Mouse (Mus musculus) cerebellum, adult 2 months (tissue): Measurements from ENCODE around the gene Ptbp1.

Experiments used
- CTCF ChIP-seq: fragments of 200-500 bp; IDR thresholded peaks from 2 replicates; pipeline ENCODE4 v1.5.1; 2011; ENCODE audit warnings: low read depth, mild to moderate bottlenecking, control low read depth, low read length, moderate library complexity, borderline replicate concordance; ENCODE audit not compliant: insufficient read depth
- POLR2A ChIP-seq: fragments of 200-500 bp; IDR thresholded peaks from 2 replicates; pipeline ENCODE4 v1.6.1; 2011; ENCODE audit warnings: low read length, control low read depth, borderline replicate concordance; ENCODE audit not compliant: insufficient read depth

DNA sequence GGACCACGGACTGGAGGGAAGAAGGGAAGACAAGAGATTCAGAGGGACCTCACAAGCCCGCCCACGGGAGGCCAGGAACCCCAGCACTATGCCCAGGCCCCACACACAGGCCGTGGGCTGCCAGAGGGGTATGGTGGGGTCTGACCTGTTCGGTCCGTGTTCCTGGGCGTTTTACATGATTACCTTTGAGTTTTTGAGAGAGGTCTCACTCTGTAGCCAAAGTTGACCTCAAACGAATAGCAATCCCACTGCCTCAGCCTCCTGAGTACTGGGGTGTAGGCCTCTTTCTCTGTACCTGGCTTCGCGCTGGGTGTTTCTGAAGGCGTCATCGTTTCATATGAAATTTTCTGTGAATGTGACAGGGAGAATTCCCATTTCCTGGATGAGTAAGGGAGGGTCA is 32.5 kb upstream of the Ptbp1 start:
- TF ChIP-seq POLR2A (no peak), CTCF (no peak)
